Mouse (Mus musculus) gastrocnemius, postnatal 10 days (tissue): Measurements from ENCODE around the gene Zfhx3. TPM values are rescaled to one million over a fixed set of nuclear protein-coding genes. Genes with fewer than 3 reads are reported as not detected.
A peak's percentile ranks its signal among the peaks of the same experiment; 100 is the strongest.

Experiments used
- DNase-seq: peaks from one replicate; pipeline ENCODE4 v3.0.0; 2021; ENCODE audit warnings: mixed read lengths
- total RNA-seq, 2 experiments: library from RNA; stranded (reverse); gene quantifications; 2 replicates each; pipeline ENCODE4 v1.2.3; 2021

Gene Zfhx3
- total RNA-seq, 2 experiments from 2014 or later: 11.0 to 12.5 TPM

GRCm38 (mm10) chr8:108594361-108595060 lies 652.1 kb downstream of the Zfhx3 start:
- DNase-seq: no peak

DNA sequence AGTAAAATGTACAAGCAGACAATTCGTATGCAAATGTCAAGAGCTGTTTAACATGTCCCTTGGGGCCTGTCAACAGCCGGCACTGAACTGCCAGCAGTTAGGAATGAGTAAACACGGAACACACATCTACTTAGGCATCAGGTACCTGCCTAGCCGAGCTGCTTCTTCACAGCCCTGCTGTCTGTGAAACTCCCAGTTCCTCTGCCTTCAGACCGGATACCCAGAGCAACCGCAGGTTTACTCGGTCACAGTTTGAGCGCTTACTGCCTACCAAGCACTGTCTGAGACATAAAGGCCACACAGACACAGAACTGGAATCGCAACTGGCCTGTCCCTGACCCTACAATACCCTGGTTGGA lies 652.6 kb downstream of the Zfhx3 start:
- DNase-seq: no peak

GRCm38 (mm10) chr8:108595721-108596495 lies 653.5 kb downstream of the Zfhx3 start:
- DNase-seq: no peak

GRCm38 (mm10) chr8:108599003-108599402 lies 656.6 kb downstream of the Zfhx3 start:
- DNase-seq: no peak

DNA sequence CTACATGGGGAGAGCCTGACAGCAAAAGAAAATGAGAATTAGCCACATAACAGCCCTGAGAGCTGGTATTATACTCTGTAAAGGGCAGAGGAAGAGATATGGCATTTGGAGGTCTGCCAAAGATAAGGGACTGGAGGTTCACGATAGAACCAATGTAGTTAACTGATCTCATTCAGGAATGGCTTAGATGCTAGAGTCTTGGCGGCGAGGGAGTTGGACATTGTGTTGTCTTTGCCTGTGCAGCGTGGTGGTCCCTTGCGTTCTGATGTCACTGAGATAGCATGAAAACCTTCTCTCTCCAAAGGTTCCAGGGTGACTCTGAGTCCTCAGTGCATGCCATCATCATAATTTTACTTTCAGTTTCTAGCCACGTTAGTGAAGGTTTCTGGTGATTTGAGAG lies 657.1 kb downstream of the Zfhx3 start:
- DNase-seq: no peak

DNA sequence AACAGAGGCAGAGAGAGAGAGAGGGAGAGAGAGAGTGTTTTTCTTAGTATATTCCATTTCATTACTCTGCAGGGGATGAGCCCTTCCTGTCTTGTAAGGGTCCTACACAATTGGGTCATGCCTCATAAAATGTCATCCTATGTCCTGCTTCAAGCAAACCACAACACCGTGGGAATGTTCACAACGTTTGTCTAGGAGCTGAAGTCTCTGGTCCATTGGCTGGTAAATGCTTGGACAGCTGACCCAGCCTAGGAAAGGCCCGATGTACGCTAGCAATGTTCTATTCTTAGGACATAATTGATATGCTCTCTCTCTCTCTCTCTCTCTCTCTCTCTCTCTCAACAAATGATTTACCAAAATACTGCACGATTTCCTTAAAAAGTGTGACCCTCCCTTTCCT lies 666.2 kb downstream of the Zfhx3 start:
- no peak for DNase-seq

DNA sequence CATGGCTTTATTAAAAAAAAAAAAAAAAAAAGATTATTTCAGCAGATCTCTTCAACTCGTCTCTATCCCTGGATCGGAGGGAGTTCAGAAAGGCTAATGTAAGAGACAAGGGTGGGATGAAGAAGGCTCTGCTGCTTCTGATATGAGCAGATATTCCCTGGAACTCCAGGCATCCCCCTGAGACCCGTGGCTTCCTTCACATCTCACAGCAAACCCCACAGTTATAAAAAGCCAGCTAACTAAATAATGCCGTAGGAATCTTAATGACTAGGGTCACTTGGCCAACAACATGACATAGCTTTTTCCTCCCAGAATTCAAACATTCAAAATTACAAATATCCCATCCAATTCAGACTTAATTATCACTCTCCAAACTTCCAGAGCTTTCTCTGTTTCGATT lies 666.7 kb downstream of the Zfhx3 start:
- DNase-seq: no peak

DNA sequence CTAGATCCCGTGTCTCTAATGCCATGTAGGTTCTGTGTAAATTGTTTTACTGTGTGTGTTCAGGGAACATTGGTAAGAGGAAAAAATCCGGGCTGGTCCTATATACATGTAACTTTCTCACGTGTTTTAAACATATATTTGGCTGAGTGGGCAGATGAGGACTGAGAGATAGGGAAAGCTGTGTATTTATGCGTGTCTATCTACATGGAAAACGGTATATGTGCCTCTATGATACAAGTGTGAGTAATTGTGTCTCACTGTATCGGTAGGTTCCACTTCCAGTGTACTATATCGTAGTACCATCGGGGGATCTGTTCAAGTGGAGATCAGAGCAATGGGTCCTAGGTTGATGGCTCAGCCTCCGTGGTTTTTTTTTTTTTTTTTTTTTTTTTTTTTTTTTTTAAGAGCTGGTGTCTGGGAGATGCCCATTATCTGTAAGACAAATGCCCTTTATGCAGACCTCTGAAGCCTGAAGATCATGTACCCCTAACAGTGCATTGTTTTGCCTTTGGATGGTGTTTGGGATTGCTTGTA lies 668.8 kb downstream of the Zfhx3 start:
- no peak for DNase-seq

- DNase-seq: no peak
These were observed 669.5 kb downstream of the Zfhx3 start for GRCm38 (mm10) chr8:108611792-108612413.

DNA sequence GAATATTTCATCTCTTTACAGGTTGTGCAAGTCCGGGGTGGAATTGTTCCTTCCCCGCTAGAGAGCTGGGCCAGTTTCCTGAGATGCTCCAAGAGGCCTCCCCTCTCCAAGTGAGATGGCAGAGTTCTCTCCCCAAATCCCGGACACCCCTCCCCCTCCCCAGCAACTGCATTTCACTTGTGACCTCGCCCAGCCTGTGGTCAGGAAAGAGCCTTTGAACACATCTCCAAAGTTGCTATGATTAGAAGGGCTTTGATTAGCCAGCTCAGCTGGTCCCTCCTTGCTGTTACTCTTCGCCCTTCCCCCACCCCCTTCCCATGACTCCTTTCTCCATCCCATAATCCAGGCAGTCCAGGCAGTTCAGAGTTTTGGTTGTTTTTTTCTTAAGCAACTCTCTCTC lies 670.4 kb downstream of the Zfhx3 start:
- DNase-seq: no peak

GRCm38 (mm10) chr8:108613280-108613679 lies 670.8 kb downstream of the Zfhx3 start:
- DNase-seq: no peak

DNA sequence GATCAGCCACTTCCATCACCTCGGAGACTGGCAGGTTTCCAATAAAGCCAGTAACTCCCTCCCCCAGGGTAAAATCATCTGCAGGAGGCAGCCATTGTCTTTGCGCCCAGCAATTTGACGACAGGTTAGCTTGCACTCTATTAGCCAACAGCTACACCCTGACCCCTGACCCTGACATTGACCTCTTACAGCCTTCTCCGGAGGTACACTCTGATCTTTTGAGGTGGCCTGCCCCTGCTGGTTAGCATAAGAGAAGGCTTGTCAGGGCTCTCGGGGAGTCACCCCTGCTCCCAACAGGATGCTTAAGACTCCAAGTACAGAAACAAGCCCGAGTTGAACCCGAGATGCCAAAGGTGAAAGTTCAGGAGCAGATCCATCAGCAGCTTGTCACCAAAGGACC lies 678.9 kb downstream of the Zfhx3 start:
- no peak for DNase-seq

- DNase-seq: no peak
These were observed 681.2 kb downstream of the Zfhx3 start for GRCm38 (mm10) chr8:108623660-108624059.

GRCm38 (mm10) chr8:108625571-108626120 lies 683.2 kb downstream of the Zfhx3 start:
- no peak for DNase-seq

GRCm38 (mm10) chr8:108631069-108631468 lies 688.6 kb downstream of the Zfhx3 start:
- no peak for DNase-seq

DNA sequence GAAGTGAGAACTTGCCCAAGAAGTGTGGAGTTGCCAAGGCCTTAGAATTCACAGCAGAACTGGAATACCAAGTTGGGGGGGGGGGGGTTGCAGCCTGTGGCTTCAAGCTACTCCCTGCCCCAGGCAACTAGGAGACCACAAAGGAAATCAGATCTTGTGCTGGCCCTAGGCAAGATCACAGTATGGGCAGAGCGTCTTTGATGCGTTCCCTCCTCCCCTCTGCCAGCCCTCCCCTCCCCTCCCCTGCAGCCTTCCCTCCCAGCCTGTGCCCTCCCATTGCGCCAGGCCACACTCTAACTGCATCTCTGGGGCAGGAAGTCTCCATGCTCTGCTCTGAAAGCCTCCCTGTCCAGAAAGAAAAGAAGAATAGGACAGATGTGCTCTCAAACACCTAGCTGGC lies 691.8 kb downstream of the Zfhx3 start:
- DNase-seq: no peak

DNA sequence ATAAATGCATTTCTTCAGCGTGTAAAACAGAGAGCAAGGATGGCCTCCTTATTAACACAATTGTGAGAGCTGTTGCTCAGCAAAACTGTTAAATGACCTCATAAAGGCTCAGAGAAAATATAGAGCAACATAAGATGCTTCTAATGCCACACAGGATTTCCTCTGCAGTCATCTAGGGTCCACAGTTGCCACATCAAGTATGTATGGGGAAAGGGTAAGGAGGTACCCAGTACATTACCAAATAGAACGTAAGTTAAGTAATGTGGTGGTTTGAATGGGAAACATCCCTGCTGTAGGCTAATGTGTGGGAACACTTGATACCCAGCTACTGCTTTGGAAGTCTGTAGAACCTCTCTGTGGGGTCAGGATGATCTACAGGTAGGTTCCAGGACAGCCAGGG lies 695.4 kb downstream of the Zfhx3 start:
- no peak for DNase-seq

- DNase-seq: no peak
These were observed 703.2 kb downstream of the Zfhx3 start for GRCm38 (mm10) chr8:108645660-108646059.

DNA sequence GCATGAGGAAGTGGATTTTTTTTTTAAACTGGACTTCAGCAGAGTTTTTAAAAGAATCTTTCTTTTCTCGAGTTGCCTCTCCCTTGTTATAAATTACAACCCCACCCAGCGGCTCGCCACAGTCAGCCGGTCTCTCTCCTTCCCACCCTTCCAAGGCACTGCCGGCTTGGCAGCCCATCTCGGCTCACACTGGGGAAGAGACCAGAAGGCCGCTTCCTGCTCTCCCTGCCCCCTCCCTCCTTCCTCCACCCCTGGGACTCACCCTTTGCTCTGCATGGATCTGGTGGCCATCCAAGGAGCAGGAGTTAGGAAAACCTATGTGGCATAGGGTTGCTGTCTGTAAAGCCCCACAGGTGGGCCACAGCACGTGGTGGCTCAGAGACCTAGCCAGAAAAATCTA lies 705.1 kb downstream of the Zfhx3 start:
- peak; percentile 41 for DNase-seq

DNA sequence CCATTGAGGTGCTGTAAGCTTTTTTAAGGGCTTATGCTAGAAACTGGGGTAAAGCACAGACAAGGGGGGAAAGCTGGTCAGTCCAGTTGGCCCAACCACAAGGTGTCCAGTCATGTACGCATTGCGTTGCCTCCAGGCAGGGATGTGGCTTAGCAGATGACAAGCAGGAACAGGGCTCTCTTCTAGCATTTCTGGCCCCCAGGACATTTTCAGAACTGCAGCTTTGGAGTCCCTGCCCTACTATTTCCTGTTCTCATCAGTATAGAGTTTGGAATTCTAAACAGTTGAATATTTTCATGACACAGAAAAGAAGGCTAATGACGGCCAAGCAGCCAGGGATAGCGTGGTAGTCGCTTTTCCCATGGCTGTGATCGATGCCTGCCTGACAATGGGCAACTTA lies 706.5 kb downstream of the Zfhx3 start:
- DNase-seq: no peak

DNA sequence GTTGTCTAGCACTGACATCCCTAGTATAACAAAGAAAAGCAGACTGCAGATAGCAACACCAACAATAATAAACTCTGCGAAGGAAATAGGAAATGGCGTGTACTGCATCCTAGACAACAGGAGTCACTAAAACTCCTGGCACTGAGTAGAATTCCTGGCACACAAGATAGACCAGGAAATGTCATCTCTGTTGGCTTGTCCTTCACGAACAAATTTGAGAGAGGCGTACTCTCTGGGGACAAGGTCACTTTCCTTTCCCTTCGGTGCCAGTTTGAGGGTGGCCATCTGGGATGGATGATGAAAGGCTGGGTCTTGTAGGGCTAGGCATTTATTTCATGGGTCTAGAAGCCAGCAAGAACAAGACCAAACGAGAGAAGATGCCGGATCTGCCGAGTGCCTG lies 708.4 kb downstream of the Zfhx3 start:
- DNase-seq: no peak

DNA sequence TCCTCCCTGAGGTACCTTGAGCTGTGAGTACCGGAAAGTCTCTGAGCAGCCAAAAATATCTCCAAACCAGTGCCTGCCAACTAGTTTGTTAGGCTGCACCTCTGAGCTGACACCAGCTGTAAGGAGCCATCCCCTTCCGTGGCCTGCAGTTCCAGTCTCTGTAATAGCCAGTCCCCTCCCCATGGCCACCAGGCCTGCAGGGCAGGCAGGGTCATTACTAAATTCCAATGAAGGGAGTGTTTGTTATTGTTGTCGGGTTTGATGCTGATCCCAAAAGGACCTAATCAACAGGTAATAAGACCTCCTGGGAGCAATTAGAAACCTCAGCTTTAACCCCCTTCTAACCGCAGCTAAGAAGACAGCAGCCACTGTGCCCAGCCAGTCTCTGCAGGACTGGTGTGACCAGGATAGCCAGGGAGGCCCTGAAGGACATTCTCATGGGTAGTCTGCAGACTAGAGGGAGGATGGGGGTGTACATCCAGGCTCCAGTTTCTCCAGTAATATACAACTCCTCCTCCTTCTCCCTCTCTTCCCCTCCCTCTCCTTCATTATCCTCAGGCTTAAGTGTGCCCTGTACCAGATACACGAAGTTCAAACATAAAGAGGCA lies 719.1 kb downstream of the Zfhx3 start:
- DNase-seq: no peak

GRCm38 (mm10) chr8:108662766-108663165 lies 720.3 kb downstream of the Zfhx3 start:
- DNase-seq: no peak
